Mouse (Mus musculus) liver, adult (tissue): Measurements from ENCODE around the gene Ube2cbp.

ENCODE experiments used
- GATA4 ChIP-seq: IDR thresholded peaks from 2 replicates; pipeline ENCODE4 v1.6.1; 2014; ENCODE audit warnings: mild to moderate bottlenecking, low read length; ENCODE audit not compliant: insufficient replicate concordance

Ube2cbp gene

DNA sequence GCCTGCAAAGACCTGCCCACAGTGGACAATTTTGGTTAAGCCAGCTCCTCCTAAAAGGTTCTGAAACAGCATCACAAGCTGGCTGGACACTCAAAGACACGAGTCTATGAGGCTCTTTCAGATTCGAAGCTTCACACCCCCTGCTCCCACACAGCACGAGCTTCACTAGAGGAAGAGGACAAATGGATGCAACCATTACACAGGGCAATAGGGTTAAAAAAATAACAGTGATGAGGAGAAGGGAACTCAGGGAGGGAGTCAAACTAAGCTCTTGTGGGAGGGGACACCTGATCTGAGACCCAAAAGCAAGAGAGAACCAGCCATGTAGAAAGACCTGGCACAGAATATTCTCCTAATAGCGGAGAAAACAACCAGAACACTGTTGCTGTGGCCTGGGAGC, 95.5 kb downstream of the Ube2cbp start:
- TF ChIP-seq GATA4: no peak

DNA sequence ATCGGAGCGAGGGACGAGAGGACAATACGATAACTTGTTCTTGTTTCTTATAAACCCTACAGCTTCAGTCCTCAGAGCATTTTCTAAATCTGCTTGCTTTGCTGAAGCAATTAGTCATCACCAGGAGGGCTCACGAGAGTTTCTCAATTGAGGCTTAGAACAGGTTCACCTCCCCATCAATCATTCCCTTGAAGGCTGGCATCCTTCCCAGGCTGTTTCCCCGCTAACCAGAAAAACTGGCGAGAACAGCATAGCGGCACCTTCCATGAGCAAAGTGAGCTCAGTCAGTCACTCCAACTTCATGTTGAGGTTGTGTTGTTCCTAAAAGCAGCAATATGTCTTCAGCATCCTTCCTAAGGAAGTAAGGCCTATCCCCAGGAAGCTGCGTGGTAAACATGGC, 104.2 kb downstream of the Ube2cbp start:
- TF ChIP-seq GATA4: no peak

DNA sequence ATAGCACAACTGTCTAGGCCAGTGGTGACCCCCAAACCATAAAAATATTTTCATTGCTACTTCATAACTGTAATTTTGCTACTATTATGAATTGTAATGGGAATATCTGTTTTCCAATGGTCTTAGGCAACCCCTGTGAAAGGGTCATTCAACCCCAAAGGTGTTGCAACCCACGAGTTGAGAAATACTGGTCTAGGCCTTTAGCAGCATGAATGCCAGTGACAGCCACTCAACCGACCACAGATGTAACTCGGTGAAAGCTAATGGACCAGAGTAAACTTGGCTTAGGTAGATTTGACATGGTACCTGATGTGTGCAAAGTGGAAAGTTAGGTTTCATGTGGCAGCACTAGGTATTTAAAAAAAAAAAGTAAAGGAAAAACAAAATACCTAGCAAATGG, 108.9 kb downstream of the Ube2cbp start:
- TF ChIP-seq GATA4: no peak

DNA sequence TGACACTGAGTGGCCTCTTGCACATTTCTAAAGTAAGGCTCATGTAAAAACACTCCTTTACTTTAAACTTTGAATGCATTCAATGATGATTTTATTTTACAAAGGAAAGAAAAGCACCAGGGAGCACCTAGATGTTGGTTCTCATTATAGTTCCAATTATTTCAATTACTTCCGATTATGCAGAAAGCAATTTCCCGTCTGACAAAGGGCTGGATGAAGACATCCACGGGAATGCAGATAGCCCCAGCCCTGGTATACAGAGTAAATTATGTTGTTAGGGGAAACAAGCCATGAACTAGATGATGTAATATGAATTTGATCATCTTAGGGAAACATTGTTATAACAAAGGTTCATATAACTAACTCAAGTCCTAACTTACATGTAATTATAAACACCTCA, 113.3 kb downstream of the Ube2cbp start:
- no peak for TF ChIP-seq GATA4

DNA sequence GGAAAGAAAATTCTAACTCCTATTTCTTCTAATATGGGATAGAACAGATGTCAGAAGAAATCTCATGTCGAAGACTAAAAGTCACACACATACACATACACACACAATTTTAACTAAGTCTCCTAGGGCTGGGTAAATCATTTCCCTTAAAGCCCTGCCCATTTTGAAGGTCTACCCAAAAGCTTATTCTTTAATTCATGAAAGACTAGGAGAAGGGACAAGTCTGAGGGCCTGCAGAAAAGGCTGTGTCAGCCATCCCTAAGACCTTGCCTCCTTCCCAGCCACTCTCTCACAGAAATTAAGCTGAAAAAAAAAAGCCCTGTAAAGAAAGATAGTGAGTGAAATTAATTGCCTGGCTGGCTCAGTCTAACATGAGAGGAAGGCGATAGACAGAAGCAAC, 128.0 kb downstream of the Ube2cbp start:
- no peak for TF ChIP-seq GATA4

DNA sequence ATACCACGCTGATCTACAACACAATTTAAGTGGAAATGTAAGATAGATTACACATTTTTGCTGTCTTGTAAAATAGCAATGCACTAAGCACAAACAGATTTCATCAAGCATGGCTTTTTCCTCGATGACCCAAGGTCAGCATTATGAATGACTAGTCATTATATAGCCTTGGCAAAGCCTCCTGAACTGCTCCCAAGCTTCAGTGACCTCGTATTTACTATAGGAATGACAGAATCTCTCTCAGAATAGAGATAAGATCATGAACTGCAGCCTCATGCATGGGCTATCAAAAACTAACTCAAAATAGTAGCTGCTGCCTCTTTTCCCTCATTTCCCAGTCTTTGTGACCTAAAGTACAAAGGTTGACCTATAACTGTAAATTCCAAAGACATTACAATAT, 128.4 kb downstream of the Ube2cbp start:
- TF ChIP-seq GATA4: no peak

DNA sequence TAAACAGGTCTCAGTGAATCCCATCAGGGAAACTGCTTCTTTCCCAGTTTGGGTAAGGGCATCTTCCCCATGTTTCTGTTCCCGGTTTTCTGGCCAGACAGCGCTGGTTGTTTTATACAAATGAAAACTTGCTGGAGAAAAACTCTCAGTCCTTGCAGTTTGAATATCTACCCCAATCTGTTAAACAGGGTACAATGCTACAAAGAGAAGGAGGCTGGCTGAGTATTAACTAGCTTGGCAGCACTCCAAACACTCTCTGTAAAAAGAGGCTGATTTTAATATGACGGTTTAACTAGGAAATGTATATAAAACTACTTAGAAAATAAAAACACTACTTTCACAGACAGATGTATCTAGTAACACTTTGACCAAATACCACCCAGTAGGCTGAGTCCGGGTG, 129.2 kb downstream of the Ube2cbp start:
- no peak for TF ChIP-seq GATA4

DNA sequence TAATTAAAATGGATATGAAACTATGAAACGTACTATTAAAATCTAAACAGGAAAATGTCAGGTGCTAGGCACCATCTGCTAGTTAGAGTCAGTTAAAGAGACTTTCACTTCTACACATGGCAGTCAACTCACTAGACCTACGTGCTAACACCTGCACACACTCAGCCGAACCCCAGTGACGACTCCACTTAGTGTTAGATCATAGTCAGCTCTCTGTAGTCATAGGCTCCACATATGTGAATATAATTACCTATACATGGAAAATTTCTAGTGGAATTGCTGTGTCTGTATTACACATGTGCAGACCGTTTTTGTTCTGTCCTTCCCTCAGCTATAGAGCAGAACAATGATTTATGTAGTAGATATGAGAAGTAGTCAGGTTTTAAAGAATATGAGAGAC, 130.4 kb downstream of the Ube2cbp start:
- no peak for TF ChIP-seq GATA4

DNA sequence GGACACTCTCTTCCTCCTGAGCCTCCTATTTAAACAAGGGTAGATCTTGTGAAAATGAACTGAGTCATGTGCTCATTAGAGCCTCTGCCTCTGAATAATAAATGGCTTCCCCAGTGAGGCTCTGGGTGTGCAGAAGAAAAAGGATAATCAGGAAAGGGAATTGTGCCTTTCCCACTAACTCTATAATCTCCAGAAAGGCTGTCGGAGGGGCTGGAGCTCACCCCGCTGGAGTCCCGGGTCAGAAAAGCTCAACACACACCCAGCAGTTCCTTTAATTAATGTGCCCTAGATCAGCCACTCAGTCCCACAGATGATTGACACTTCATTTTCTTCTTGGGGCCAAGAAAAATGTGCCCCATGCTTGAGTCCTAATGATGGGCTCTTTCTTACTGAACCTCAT, 134.2 kb downstream of the Ube2cbp start:
- no peak for TF ChIP-seq GATA4

DNA sequence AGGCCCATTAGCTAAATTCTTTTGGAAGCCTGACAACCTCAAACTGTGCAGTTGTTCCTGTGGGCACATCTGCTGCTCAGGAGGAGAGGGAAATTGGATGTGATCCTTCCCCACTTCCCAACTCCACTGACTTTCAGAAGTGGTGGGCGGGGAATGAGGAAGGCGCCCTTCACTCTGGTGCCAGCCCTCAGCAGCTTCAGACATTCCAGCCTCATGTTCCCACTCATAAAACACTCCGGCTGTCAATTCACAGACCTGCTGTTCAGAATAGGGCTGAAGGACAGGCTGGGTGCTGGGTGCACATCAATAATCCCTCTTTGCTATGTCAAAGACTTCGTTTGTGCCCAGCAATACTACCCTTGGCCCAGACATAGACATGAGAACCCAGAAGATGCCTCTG, 136.5 kb downstream of the Ube2cbp start:
- TF ChIP-seq GATA4: no peak

DNA sequence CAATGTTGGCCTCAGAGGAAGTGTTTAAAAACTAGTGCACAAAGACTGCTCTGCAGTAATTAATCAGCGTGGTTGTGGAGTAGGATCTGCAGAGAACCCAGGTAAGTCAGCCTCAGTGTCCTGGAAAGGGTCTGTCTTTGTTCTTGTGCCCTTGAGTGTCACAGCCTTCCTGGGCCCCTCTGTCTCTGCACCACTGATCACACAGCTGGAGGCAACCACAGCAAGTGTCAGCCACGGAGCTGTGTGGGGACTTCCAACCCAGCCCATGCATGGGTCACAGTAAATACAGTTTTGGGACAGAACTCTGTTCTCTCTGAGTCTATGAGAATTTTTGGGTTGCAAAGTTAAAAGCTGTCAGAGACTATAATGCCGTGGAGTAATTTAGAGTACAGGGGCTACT, 137.4 kb downstream of the Ube2cbp start:
- TF ChIP-seq GATA4: no peak

DNA sequence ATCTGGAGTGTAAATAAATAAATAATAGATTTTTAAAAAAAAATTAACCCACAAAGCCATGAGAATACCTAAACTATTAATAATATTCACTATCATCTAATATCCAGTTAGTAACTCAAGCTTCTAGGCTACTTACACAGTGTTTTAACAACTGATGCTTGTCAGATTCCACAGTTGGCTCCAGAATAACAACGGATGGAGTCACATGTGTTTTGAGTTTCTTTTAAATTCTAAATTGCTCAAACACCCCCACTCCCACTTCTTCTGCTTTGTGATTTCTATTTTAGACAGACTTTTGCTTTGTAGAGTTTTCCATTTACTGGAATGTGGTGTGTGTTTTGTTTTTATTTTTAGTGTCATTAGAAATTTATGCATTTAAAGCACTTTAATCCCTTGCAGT, 140.0 kb downstream of the Ube2cbp start:
- no peak for TF ChIP-seq GATA4

DNA sequence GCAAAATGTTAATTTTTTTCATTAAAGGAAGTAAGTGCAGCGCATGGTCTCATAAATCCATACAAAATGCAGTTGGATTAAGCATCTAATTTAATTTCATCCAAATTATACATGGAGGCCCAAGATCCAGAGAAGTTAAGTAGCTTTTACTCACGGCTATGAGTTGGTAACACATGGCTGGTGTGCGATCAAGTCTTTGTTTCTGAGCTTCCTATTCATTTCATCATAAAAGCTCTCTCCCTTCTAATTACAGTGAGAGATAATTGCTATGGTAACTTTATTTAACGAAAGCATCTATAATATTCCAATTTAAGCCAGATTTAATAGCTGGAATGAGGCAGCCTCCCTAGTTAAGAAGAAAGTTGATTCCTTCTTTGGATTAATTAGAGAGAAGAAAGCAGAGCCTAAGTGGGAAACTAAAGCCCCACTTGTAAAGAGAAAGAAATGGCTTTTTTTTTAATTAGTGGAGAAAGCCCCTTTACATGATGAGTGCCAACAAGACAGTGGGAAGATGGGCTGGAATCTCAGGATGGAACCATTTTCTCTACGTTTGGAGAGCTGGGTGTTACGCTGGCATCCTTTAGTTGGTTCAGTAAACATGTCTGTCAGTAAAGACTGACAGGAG, 145.1 kb downstream of the Ube2cbp start:
- TF ChIP-seq GATA4: no peak

DNA sequence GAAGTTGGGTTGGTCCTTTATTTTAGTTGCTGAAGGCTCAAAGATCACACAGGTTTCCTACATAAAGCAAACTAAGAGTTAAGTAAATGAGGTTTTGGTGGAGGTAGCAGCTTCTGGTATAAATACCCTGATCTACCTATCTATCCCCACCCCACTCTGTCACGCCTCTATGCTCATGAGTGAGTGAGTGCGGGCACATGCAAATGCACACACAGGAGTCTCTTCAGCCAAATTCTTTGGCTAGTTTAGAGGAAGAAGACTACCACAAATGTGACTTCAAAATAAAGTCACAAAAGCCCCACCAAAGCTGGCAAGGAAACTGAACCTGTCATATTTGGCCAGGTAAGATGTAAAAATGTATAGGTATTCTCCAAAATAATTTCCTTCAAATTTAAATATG, 149.1 kb downstream of the Ube2cbp start:
- TF ChIP-seq GATA4: no peak

DNA sequence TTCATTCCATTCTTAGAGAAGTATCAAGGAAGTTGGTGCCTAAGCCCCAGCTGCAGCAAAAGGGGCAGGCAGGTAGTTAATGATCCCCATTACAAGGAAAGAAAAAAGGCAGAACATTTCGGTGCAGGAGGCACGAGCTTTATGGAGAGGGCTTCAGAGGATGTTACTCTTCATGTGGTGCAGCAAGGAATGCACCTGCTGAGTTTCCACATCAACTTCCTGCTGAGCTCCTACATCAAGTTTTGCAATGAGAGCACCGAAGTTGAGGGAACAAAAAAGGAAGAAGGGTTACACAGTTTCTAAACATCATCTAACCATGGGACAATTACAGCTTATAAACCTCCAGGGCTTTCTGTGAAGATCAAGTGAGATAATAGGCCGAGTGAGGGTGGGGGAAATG, 156.1 kb downstream of the Ube2cbp start:
- TF ChIP-seq GATA4: no peak

DNA sequence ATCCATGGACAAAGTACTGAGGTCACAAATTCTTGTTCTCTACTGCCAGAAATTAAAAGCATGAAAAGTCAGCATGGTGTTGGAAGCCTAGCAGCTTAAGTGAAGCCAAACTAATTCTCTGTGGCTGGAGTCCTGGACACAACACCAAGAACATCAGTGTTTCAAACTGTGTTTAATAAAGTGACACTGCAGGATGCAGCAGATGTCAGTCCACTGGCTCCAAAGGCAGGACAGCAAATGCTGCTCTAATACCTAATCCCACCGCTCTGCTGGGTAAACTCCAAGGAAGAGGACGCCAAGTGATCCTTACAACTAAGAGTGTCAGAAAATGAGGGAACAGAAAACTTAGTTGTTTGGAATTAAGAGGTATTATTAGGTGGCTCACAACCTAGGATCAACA, 158.2 kb downstream of the Ube2cbp start:
- TF ChIP-seq GATA4: no peak

DNA sequence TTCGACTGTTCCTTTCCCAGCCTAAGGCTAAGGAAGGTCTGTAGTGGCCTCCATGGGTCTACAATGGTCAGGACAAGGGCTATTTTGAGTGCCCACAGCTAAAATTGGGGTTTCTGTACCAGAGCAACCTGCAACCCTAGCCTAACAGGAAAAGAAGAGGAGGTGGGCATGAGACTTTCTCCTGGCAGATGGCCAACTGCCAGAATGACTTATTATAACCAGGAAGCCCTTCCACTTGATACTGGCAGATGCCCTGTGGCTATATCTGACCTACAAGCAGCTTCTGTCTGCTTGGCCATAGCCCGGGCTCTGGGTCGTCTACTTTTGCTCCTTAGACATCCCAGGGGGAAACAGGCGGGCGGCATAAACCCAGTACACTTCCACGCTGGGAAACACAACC, 163.3 kb downstream of the Ube2cbp start:
- no peak for TF ChIP-seq GATA4

DNA sequence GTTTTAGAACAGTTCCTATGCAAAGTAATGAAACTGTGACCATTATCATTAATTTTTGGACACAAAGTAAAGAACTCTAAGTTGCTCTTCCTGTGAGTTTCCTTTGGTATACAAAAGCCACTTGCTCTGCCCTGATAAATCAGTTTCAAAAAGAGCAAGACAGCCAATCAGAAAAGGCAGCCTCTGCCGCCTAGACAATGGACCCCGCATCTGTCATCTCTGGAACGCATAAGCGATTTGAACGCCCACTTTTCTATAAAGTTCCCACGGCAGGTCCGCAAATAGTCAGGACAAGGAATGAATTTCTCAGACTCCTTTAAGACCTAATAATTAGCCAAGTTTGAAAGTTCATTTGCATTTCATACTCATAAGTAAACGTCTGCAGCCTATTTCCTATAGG, 166.2 kb downstream of the Ube2cbp start:
- no peak for TF ChIP-seq GATA4
